Mouse (Mus musculus) stomach, embryonic 14.5 days (tissue): Measurements from ENCODE around the gene 1810009A15Rik. TPM values are rescaled to one million over a fixed set of nuclear protein-coding genes. Genes with fewer than 3 reads are reported as not detected.
A peak's percentile ranks its signal among the peaks of the same experiment; 100 is the strongest.
"Not testable (repeated sequence)": the region's sequence is repeated elsewhere in the genome, so short reads cannot be mapped to it uniquely, and the experiment has no call there.

Experiments used
- ATAC-seq: fragments of 200-750 bp; cut with Nextera tagmentation; 2 replicates; pipeline ENCODE4 v1.8.0; 2017; ENCODE audit warnings: low read depth, moderate TSS enrichment; ENCODE audit not compliant: insufficient number of reproducible peaks, insufficient read depth, low FRiP score
- H3K27ac ChIP-seq: fragments of 300-500 bp; sonication (generic); 2 replicates; pipeline ENCODE4 v1.5.1; 2014; ENCODE audit warnings: mild to moderate bottlenecking, low read length, moderate library complexity, mixed read lengths
- H3K27me3 ChIP-seq: fragments of 300-500 bp; sonication (generic); 2 replicates; pipeline ENCODE4 v1.6.1; 2014; ENCODE audit warnings: low read length, control low read depth, mixed read lengths; ENCODE audit not compliant: control insufficient read depth, insufficient read depth
- H3K36me3 ChIP-seq: fragments of 300-500 bp; sonication (generic); 2 replicates; pipeline ENCODE4 v1.6.1; 2014; ENCODE audit warnings: mild to moderate bottlenecking, control low read depth, low read length, moderate library complexity, mixed read lengths; ENCODE audit not compliant: control insufficient read depth, insufficient read depth
- H3K4me1 ChIP-seq: fragments of 300-500 bp; sonication (generic); 2 replicates; pipeline ENCODE4 v1.6.1; 2014; ENCODE audit warnings: low read length, control low read depth, mixed read lengths; ENCODE audit not compliant: control insufficient read depth, insufficient read depth
- H3K4me2 ChIP-seq: fragments of 300-500 bp; sonication (generic); replicated peaks from 2 replicates; pipeline ENCODE4 v1.6.1; 2014; ENCODE audit warnings: low read depth, low read length, control low read depth
- H3K4me3 ChIP-seq: fragments of 300-500 bp; sonication (generic); 2 replicates; pipeline ENCODE4 v1.5.1; 2014; ENCODE audit warnings: low read depth, low read length, control low read depth
- H3K9ac ChIP-seq: fragments of 300-500 bp; sonication (generic); replicated peaks from 2 replicates; pipeline ENCODE4 v1.6.1; 2014; ENCODE audit warnings: low read depth, mild to moderate bottlenecking, control low read depth, low read length, moderate library complexity, mixed read lengths
- H3K9me3 ChIP-seq: fragments of 300-500 bp; sonication (generic); 2 replicates; pipeline ENCODE4 v1.6.1; 2016; ENCODE audit warnings: low read depth, low read length, control low read depth; ENCODE audit not compliant: control insufficient read depth
- WGBS: fragments of 180-500 bp; shearing (Covaris S2); extraction: QIAGEN DNeasy Blood & Tissue Kit; methylation state at CpG from one replicate; pipeline ENCODE4 v1.1.7; 2014; 5-methylcytosine and 5-hydroxymethylcytosine counted together
- polyA plus RNA-seq: library from polyadenylated mRNA; unstranded; fragments of >200 nt; fragmentation: Nextera tagmentation; extraction: Ambion mirVana; gene quantifications from 2 replicates; pipeline ENCODE4 v1.2.1, GENCODE M21; 2014

Gene 1810009A15Rik
- polyA plus RNA-seq, 1 experiment from 2014 or later = 71.0 TPM

DNA sequence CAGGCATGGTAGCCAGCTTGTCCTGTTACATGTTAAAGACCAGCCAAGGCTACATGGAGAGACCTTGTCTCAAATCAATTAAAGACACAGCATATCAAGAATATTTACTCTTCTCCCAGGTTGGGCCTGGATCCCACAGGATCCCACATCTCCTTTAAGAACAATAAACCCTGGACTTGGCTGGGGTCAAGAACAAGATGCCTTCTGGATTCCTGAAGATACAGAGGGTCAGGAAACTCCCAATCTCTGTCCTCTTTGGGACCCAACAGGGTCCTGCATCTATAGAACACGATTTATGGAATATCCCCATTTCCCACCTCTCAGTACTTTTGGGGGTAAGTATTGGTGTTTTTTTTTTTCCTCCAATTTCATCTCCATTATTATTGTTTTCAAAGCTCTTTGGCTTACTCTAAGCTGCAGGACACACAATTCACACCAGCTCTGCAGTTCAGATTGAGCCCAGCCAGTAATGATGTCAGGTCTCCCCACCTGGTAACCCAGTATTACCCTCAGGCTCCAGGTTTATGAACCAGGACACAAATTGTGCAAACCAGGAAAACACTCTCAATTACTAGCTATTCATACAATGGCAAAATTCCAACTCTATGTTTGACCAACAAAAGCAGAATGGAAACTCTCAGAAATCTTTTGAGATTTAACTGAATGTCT lies 1.6 kb upstream of the 1810009A15Rik start:
- Histone ChIP-seq H3K4me3 (peak overlapping the region; percentile 59), H3K27me3 (no peaks in the 10 kb centered on the region), H3K4me1 (0 out of 2 replicates have a peak, but pooled peaks cover 10% of the 10 kb centered on the region), H3K9ac (no peak overlapping the region), H3K4me2 (peak overlapping the region; percentile 64), H3K27ac (peak overlapping the region; percentile 85; the same call in 1 of the 2 replicates), H3K9me3 (no peaks in the 10 kb centered on the region), H3K36me3 (peaks cover 9% of the 10 kb centered on the region)
- no peak for ATAC-seq
- 55% methylated on average over 1 of the region's 1 CpGs for WGBS

DNA sequence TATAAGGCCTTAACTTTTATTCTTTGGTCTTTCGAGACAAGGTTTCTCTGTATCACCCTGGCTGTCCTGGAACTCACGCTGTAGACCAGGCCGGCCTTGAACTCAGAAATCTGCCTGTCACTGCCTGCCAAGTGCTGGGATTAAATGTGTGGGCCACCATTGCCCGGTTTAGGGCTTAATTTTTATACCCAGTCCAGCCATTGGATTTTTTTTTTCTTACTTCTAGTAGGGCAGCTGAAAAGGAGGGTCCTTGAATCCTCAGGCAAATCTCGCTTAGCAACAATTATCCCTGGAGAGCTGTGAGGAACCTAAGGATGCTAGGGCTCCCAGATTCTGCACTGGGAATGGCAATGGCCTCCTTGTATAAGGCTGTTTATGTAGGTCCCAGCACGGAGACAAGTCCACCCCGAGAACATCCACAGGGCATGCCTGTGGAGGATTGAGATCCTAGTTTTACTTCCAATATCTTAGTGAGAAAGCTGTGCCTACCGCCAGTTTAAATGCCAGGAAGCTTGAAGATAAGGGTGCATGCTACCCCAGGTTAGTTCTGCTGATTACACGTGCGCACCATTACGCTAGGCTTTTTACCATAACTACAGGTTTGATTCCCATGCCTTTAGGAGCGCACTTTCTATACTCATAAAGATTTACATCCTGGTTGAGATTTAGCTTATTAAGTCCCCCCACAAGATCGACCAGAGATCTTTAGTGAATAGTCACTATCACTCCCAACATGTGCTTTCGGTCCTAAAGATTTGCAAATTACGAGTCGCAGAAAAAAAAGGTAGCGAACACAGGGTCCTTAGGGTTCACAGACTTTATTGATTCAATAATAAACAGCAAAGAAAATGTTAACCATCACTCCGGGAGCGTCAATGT lies 829 bp upstream of the 1810009A15Rik start:
- Histone ChIP-seq H3K9ac (peak overlapping the region; percentile 59), H3K27me3 (no peaks in the 10 kb centered on the region), H3K4me3 (peak overlapping the region; percentile 59), H3K9me3 (no peaks in the 10 kb centered on the region), H3K27ac (peak overlapping the region; percentile 85), H3K4me1 (0 out of 2 replicates have a peak, but pooled peaks cover 10% of the 10 kb centered on the region), H3K4me2 (peak overlapping the region; percentile 64), H3K36me3 (peaks cover 9% of the 10 kb centered on the region)
- no peak for ATAC-seq
- WGBS = 13% methylated on average over 19 of the region's 19 CpGs

DNA sequence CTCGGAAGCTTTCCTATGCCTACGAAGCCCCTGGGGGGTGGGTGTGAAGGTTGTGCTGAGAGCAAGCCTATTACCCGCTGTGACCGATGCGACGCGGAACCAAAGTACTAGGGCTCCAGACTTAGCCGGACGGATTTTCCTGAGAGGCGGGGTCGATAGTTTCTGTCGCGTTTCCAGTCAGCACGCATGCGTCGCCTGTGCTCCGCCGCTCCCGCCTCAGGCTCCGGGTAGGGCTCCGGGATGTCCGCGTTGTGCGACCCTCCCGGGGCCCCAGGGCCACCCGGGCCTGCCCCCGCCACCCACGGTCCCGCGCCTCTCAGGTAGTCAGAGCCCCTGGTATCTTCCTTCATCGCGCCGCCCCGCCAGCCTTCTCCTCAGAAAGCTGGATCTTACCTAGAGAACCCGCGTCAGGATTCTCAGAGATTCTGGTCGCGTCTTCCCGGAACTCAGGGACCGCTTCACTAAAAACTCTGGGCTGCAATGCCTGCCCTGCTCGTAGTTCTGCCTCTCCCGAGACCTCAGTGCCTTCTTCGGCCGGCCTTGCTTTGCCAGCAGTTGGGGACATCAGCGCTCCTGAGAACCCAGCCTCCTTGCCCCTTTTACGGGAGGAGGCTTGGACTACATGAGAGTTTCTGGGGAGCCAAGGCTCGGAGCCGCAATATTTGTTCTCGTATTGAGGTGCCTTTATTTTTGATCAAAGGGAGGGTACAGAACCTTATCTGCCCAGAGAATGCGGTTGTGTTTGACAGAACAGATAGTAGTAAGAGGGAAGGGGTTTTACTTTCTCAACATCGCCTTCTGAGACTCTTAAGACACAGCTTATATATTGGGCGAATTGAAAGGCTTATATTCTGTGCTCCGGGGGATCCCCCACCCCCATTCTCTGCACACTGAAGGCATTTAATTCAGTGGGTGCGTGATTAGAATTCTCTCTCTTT lies 4.4 kb downstream of the 1810009A15Rik start, which contains the start of gene Ints5:
TSS of gene Ints5 (plus strand) at position 177 of the 938 bp plus-strand sequence.
- Histone ChIP-seq H3K9me3 (no peaks in the 10 kb centered on the region), H3K36me3 (peaks cover 28% of the 10 kb centered on the region), H3K4me1 (peaks cover 18% of the 10 kb centered on the region), H3K27ac (peak within 1 kb of the TSS; percentile 89), H3K27me3 (no peaks in the 10 kb centered on the region), H3K4me3 (peak within 1 kb of the TSS; percentile 89), H3K9ac (peak within 1 kb of the TSS; percentile 92), H3K4me2 (peak within 1 kb of the TSS; percentile 80)
- WGBS = 2% methylated on average over 54 of the region's 54 CpGs
- ATAC-seq = peak; percentile 68

DNA sequence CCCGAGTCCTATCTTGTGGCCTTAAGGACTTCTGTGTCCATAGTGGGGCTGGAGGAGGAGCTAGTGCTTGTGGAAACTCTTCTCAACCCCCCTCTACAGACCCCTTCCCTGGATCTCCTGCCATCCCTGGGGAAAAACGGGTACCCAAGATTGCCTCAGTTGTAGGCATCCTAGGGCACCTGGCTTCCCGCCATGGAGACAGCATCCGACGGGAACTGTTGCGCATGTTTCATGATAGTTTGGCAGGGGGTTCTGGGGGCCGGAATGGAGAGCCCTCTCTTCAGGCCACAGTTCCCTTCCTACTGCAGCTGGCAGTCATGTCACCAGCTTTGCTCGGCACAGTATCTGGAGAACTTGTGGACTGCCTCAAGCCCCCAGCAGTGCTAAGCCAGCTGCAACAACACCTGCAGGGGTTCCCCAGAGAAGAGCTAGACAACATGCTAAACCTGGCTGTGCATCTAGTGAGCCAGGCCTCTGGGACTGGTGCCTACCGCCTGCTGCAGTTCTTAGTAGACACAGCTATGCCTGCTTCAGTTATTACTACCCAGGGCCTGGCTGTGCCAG lies 6.8 kb downstream of the 1810009A15Rik start:
- Histone ChIP-seq H3K27me3 (no peaks in the 10 kb centered on the region), H3K36me3 (peaks cover 28% of the 10 kb centered on the region), H3K4me2 (no peak overlapping the region), H3K27ac (no peak overlapping the region), H3K9me3 (no peaks in the 10 kb centered on the region), H3K4me1 (peaks cover 20% of the 10 kb centered on the region), H3K4me3 (no peak overlapping the region), H3K9ac (no peak overlapping the region)
- ATAC-seq = no peak
- WGBS = 96% methylated on average over 9 of the region's 9 CpGs

DNA sequence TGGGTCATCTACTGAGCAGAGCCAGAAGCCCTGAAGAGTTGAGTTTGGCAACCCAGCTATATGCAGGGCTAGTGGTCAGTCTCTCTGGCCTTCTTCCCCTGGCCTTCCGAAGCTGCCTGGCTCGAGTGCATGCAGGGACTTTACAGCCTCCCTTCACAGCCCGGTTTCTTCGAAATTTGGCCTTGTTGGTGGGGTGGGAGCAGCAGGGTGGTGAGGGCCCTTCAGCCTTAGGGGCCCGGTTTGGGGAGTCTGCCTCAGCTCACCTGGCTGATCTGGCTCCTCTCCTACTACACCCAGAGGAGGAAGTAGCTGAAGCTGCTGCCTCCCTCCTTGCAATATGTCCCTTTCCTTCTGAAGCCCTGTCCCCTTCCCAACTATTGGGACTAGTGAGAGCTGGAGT lies 7.6 kb downstream of the 1810009A15Rik start:
- H3K4me3 ChIP-seq, H3K9me3 ChIP-seq, ATAC-seq, H3K27ac ChIP-seq, H3K4me2 ChIP-seq, H3K9ac ChIP-seq, H3K27me3 ChIP-seq: not testable (repeated sequence)
- Histone ChIP-seq H3K36me3 (peaks cover 25% of the 10 kb centered on the region), H3K4me1 (peaks cover 20% of the 10 kb centered on the region)
- 81% methylated on average over 5 of the region's 5 CpGs for WGBS

DNA sequence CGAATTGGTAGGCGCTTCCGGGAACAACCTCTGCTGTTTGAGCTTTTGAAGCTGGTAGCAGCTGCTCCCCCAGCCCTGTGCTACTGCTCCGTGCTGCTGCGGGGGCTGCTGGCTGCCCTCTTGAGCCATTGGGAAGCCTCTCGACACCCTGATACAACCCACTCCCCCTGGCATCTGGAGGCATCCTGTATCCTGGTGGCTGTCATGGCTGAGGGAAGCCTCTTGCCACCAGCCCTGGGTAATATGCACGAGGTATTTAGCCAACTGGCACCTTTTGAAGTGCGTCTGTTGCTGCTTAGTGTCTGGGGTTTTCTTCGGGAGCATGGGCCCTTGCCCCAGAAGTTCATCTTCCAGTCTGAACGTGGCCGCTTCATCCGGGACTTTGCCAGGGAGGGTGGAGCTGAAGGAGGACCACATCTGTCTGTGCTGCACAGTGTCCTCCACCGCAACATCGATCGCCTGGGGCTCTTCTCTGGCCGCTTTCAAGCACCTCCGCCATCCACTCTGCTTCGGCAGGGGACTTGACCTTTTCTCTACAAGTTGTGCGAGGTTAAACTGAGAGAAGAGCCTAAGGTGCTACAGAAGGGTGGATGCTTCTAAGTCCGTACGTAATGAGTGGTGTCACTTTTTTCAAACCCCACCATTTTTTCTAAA lies 8.7 kb downstream of the 1810009A15Rik start:
- not testable (repeated sequence) for H3K27me3 ChIP-seq, H3K9me3 ChIP-seq
- Histone ChIP-seq H3K4me3 (peak overlapping the region; percentile 99; the same call in 1 of the 2 replicates), H3K27ac (peak overlapping the region; percentile 87), H3K36me3 (peaks cover 21% of the 10 kb centered on the region), H3K9ac (peak overlapping the region; percentile 42; the same call in 1 of the 2 replicates), H3K4me1 (peaks cover 20% of the 10 kb centered on the region), H3K4me2 (peak overlapping the region; percentile 50)
- peak; percentile 28; the same call in 1 of the 2 replicates for ATAC-seq
- WGBS = 22% methylated on average over 21 of the region's 21 CpGs

DNA sequence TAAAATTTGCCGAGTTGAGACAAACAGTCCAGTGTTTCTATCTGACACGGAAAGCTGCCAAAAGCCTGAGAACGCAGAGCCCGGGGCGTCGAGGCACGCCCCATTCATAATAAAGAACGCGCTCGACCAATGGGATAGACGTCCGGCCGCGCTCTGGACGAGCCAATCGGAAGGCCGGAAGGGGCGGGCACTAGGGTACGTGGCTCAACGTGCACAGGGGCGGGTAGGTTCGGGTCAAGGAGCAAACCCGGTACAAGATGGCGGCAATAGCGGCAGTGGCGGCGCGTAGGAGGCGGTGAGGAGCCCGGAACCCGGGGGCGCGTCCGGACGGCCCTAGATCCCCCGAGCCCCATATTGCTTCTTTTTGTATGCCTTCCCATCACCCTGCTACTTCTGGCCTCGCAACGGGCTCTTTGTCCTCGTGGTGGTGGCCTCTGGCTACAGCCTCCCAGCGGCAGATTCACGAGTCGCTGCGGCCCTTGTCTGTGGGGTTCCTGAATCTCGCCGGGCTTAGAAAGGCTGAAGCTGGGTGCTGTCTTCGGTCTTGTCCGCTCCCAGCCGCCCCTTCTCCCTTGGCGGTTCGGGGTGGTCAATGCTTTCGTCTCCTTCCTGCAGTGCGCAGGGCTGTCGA lies 9.3 kb downstream of the 1810009A15Rik start, which contains the start of gene Ganab:
TSS of gene Ganab (plus strand) at position 207 of the 631 bp plus-strand sequence.
- peaks cover 24% of the 10 kb centered on the region for H3K36me3 ChIP-seq
- H3K27ac ChIP-seq = peak within 1 kb of the TSS; percentile 87
- peaks cover 20% of the 10 kb centered on the region for H3K4me1 ChIP-seq
- WGBS = under 1% methylated on average over 53 of the region's 53 CpGs
- peak within 1 kb of the TSS; percentile 99 for H3K4me3 ChIP-seq
- H3K4me2 ChIP-seq = peak within 1 kb of the TSS; percentile 87
- no peaks in the 10 kb centered on the region for H3K9me3 ChIP-seq
- H3K27me3 ChIP-seq = no peaks in the 10 kb centered on the region
- ATAC-seq = peak; percentile 99
- peak within 1 kb of the TSS; percentile 95 for H3K9ac ChIP-seq
